ENCODE assay signal across 17 mouse cellular contexts in genomic region chr6:30359762-30360509, GRCm38 (mm10). TPM values are rescaled to one million over a fixed set of nuclear protein-coding genes. Genes with fewer than 3 reads are reported as not detected.
A peak's percentile ranks its signal among the peaks of the same experiment; 100 is the strongest.
DNase-seq lines count a peak whose midpoint lies in the region; ATAC-seq and TF ChIP-seq lines count a peak whose summit lies in the region.
"Had no signal": no experiment of that assay in that cellular context is flagged by ENCODE, and none has a peak within 500 bp of the region (broad histone marks: within the 10 kb centered on the region; RNA-seq: fewer than 3 reads in every experiment).

No protein-coding gene starts in this region.

- H3ac ChIP-seq in myocyte (ENCODE audit: control insufficient read depth, insufficient read length) = no peak overlapping the region

- peak overlapping the region; percentile 14; the same call in 1 of the 2 replicates for H3K4me2 ChIP-seq in heart, embryonic 13.5 days
- peak overlapping the region; percentile 51 for H3K4me2 ChIP-seq in myocyte (ENCODE audit: low read depth)
- H3K4me2 ChIP-seq in neural tube, embryonic 15.5 days = no peak overlapping the region
- H3K4me2 ChIP-seq: embryonic facial prominence, embryonic 13.5 days; forebrain, embryonic 15.5 days; liver, embryonic 11.5 days; midbrain, embryonic 12.5 days; neural tube, embryonic 12.5 days had no signal

- no peaks in the 10 kb centered on the region for H3K27me3 ChIP-seq in heart, embryonic 13.5 days (replicated peaks)
- H3K27me3 ChIP-seq in myocyte (ENCODE audit: control insufficient read depth, insufficient read depth, insufficient read length) = no peaks in the 10 kb centered on the region
- no peaks in the 10 kb centered on the region for H3K27me3 ChIP-seq in neural tube, embryonic 15.5 days (replicated peaks)
- H3K27me3 ChIP-seq: embryonic facial prominence, embryonic 13.5 days; forebrain, embryonic 15.5 days; midbrain, embryonic 12.5 days; neural tube, embryonic 12.5 days had no signal

- H3K9ac ChIP-seq in heart, embryonic 13.5 days = peak overlapping the region; percentile 45; the same call in 1 of the 2 replicates
- no peak overlapping the region for H3K9ac ChIP-seq in neural tube, embryonic 15.5 days (replicated peaks)
- H3K9ac ChIP-seq: embryonic facial prominence, embryonic 13.5 days; forebrain, embryonic 15.5 days; midbrain, embryonic 12.5 days; neural tube, embryonic 12.5 days had no signal

- 30% methylated on average over 12 of the region's 12 CpGs for whole genome bisulfite sequencing in heart, embryonic 13.5 days
- WGBS in neural tube, embryonic 15.5 days = 50% methylated on average over 12 of the region's 12 CpGs

- peaks cover 35% of the 10 kb centered on the region for H3K4me1 ChIP-seq in heart, embryonic 13.5 days
- no peaks in the 10 kb centered on the region for H3K4me1 ChIP-seq in neural tube, embryonic 15.5 days
- H3K4me1 ChIP-seq: embryonic facial prominence, embryonic 13.5 days; forebrain, embryonic 15.5 days; midbrain, embryonic 12.5 days; neural tube, embryonic 12.5 days had no signal

- ATAC-seq in heart, embryonic 13.5 days (ENCODE audit: extremely low read depth, insufficient number of reproducible peaks, low FRiP score, low TSS enrichment) = no peak; the same call in 1 of the 2 replicates
- ATAC-seq in neural tube, embryonic 15.5 days (ENCODE audit: low FRiP score) = no peak
- no peak for ATAC-seq in erythroblast, adult 5-6 weeks (replicated peaks; ENCODE audit: low FRiP score, poor library complexity, severe bottlenecking)
- ATAC-seq: forebrain, embryonic 15.5 days; intestine, postnatal 0 days had no signal

- H3K4me3 ChIP-seq in left cerebral cortex, adult 2 months = no peak overlapping the region
- H3K4me3 ChIP-seq in heart, embryonic 13.5 days = no peak overlapping the region
- no peak overlapping the region for H3K4me3 ChIP-seq in myocyte
- no peak overlapping the region for H3K4me3 ChIP-seq in neural tube, embryonic 15.5 days (replicated peaks)
- H3K4me3 ChIP-seq: embryonic facial prominence, embryonic 13.5 days; forebrain, embryonic 15.5 days; midbrain, embryonic 12.5 days; neural tube, embryonic 12.5 days had no signal

- H3K9me3 ChIP-seq in heart, embryonic 13.5 days = no peaks in the 10 kb centered on the region
- no peaks in the 10 kb centered on the region for H3K9me3 ChIP-seq in neural tube, embryonic 15.5 days (replicated peaks)
- H3K9me3 ChIP-seq: embryonic facial prominence, embryonic 13.5 days; forebrain, embryonic 15.5 days; midbrain, embryonic 12.5 days; neural tube, embryonic 12.5 days had no signal

- peak overlapping the region; percentile 15; the same call in 1 of the 2 replicates for H3K27ac ChIP-seq in left cerebral cortex, adult 2 months
- H3K27ac ChIP-seq in heart, embryonic 13.5 days (replicated peaks) = peak overlapping the region; percentile 83
- H3K27ac ChIP-seq in neural tube, embryonic 15.5 days (replicated peaks) = no peak overlapping the region
- H3K27ac ChIP-seq: embryonic facial prominence, embryonic 13.5 days; forebrain, embryonic 15.5 days; midbrain, embryonic 12.5 days; neural tube, embryonic 12.5 days had no signal

- intact Hi-C loops in left cerebral cortex, adult 2 months (cut with DNase I) = loop anchor here (2.0 kb wide), 1 partner anchor 149 kb away; no protein-coding TSS in a partner anchor
- intact Hi-C loops in left cerebral cortex, postnatal 36 days (cut with DNase I) = loop anchor here (5.0 kb wide), 2 partner anchors 153 to 268 kb away; no protein-coding TSS in a partner anchor

- DNase-seq in left cerebral cortex, adult 2 months (ENCODE audit: extremely low spot score in 1 of 2, low spot score in 2 of 2) = no peak
- DNase-seq in left cerebral cortex, postnatal 36 days (ENCODE audit: low spot score in 2 of 2) = no peak
- peak; percentile 86 for DNase-seq in gastrocnemius, postnatal 25 days
- DNase-seq: adrenal gland, adult 8-10 months; cerebellum, postnatal 36 days; lung, postnatal 14 days; retina, postnatal 1 day had no signal

- H3K79me2 ChIP-seq in myocyte (ENCODE audit: control insufficient read depth, insufficient read depth) = no peaks in the 10 kb centered on the region

- H3K36me3 ChIP-seq in heart, embryonic 13.5 days = peaks cover 19% of the 10 kb centered on the region
- H3K36me3 ChIP-seq in myocyte (ENCODE audit: control insufficient read depth, insufficient read depth) = peaks cover 5% of the 10 kb centered on the region
- peaks cover 21% of the 10 kb centered on the region for H3K36me3 ChIP-seq in neural tube, embryonic 15.5 days

- TF ChIP-seq POLR2A in myocyte (IDR thresholded peaks at IDR 0.05; ENCODE audit: insufficient read length, low read depth) = no peak

- no peak for TF ChIP-seq CTCF in left cerebral cortex, adult 2 months (IDR thresholded peaks at IDR 0.05)

TF ChIP-seq in myocyte, 11 proteins besides CTCF, POLR2A, EP300 and RAD21:
- TF ChIP-seq MAX (IDR thresholded peaks at IDR 0.05; ENCODE audit: low read depth) (no peak), POLR2AphosphoS2 (IDR thresholded peaks at IDR 0.05; ENCODE audit: insufficient read length, low read depth) (no peak), CEBPB (IDR thresholded peaks at IDR 0.05; ENCODE audit: insufficient read depth, poor library complexity, severe bottlenecking) (no peak), MYOD1 (IDR thresholded peaks at IDR 0.05; ENCODE audit: control insufficient read depth in 1 of 3, insufficient read length in 2 of 3, low read depth in 2 of 3) (peak in 2 of 3 experiments; percentile 39 to 48), SRF (IDR thresholded peaks at IDR 0.05; ENCODE audit: control insufficient read depth, insufficient read length, low read depth) (peak; percentile 53), E2F4 (IDR thresholded peaks at IDR 0.05; ENCODE audit: insufficient read depth) (no peak), TCF12 (IDR thresholded peaks at IDR 0.05; ENCODE audit: insufficient read depth, poor library complexity, severe bottlenecking) (no peak), TCF3 (IDR thresholded peaks at IDR 0.05; ENCODE audit: insufficient read length, low read depth) (no peak), MYOG (IDR thresholded peaks at IDR 0.05; ENCODE audit: control insufficient read depth in 1 of 3, insufficient read depth in 1 of 3, insufficient read length in 2 of 3, low read depth in 2 of 3) (peak in 2 of 3 experiments; percentile 40 to 82), USF1 (IDR thresholded peaks at IDR 0.05; ENCODE audit: low read depth) (no peak), REST (IDR thresholded peaks at IDR 0.05; ENCODE audit: insufficient read depth, insufficient read length) (no peak)

RNA-seq across cellular contexts. Expression of gene Zc3hc1, which starts 30.9 kb away (rescaled TPM):
- 10 to 100 TPM; 23.6 to 28.7 TPM for total RNA-seq in left cerebral cortex, adult 2 months (2021)
- total RNA-seq in left cerebral cortex, postnatal 36 days (2021) = 10 to 100 TPM; 24.9 to 26.3 TPM
- 10 to 100 TPM; 15.2 to 15.8 TPM for total RNA-seq in gastrocnemius, postnatal 25 days (2021)
- polyA plus RNA-seq in heart, embryonic 13.5 days (2015; fragmentation: Nextera tagmentation; extraction: Ambion mirVana) = 44.2 and 46.0 TPM in 2 replicates
- polyA plus RNA-seq in myocyte (2012; fragmentation: generic; extraction: Trizol) = 35.2 TPM
- polyA plus RNA-seq in neural tube, embryonic 15.5 days (2015; fragmentation: Nextera tagmentation; extraction: Ambion mirVana) = 56.2 and 59.2 TPM in 2 replicates
- total RNA-seq in erythroblast, adult 5-6 weeks (2015; ENCODE audit: low replicate concordance) = 6.3 and 17.7 TPM in 2 replicates
- 5.5 and 12.5 TPM in 2 replicates for total RNA-seq in erythroblast, adult 5-6 weeks (2017; ENCODE audit: low replicate concordance)

RNA-seq across cellular contexts. Expression of gene Klhdc10, which starts 41.7 kb away (rescaled TPM):
- 10 to 100 TPM; 87.2 to 91.9 TPM for total RNA-seq in left cerebral cortex, adult 2 months (2021)
- total RNA-seq in left cerebral cortex, postnatal 36 days (2021) = 10 to 100 TPM; 98.0 to 99.2 TPM
- total RNA-seq in gastrocnemius, postnatal 25 days (2021) = 10 to 100 TPM; 44.3 to 46.2 TPM
- polyA plus RNA-seq in heart, embryonic 13.5 days (2015; fragmentation: Nextera tagmentation; extraction: Ambion mirVana) = 16.6 and 19.0 TPM in 2 replicates
- 49.1 TPM for polyA plus RNA-seq in myocyte (2012; fragmentation: generic; extraction: Trizol)
- polyA plus RNA-seq in neural tube, embryonic 15.5 days (2015; fragmentation: Nextera tagmentation; extraction: Ambion mirVana) = 27.6 and 29.4 TPM in 2 replicates
- total RNA-seq in erythroblast, adult 5-6 weeks (2015; ENCODE audit: low replicate concordance) = 7.5 and 7.7 TPM in 2 replicates
- 12.1 and 18.4 TPM in 2 replicates for total RNA-seq in erythroblast, adult 5-6 weeks (2017; ENCODE audit: low replicate concordance)

RNA-seq across cellular contexts. Expression of gene Ube2h, which starts 55.6 kb away (rescaled TPM):
- 10 to 100 TPM; 90.5 to 92.1 TPM for total RNA-seq in left cerebral cortex, adult 2 months (2021)
- total RNA-seq in left cerebral cortex, postnatal 36 days (2021) = 10 to 100 TPM; 90.2 to 95.1 TPM
- total RNA-seq in gastrocnemius, postnatal 25 days (2021) = 10 to 100 TPM; 50.4 to 62.2 TPM
- 46.6 and 49.8 TPM in 2 replicates for polyA plus RNA-seq in heart, embryonic 13.5 days (2015; fragmentation: Nextera tagmentation; extraction: Ambion mirVana)
- polyA plus RNA-seq in myocyte (2012; fragmentation: generic; extraction: Trizol) = 33.5 TPM
- polyA plus RNA-seq in neural tube, embryonic 15.5 days (2015; fragmentation: Nextera tagmentation; extraction: Ambion mirVana) = 47.9 and 53.9 TPM in 2 replicates
- total RNA-seq in erythroblast, adult 5-6 weeks (2015; ENCODE audit: low replicate concordance) = 230 and 271 TPM in 2 replicates
- total RNA-seq in erythroblast, adult 5-6 weeks (2017; ENCODE audit: low replicate concordance) = 407 and 551 TPM in 2 replicates
